Mouse (Mus musculus): ENCODE measurements around the gene Ccnl2. TPM values are rescaled to one million over a fixed set of nuclear protein-coding genes. Genes with fewer than 3 reads are reported as not detected.

Gene Ccnl2
- polyA plus RNA-seq, 1 experiment from 2014 or later: 161 TPM

DNA sequence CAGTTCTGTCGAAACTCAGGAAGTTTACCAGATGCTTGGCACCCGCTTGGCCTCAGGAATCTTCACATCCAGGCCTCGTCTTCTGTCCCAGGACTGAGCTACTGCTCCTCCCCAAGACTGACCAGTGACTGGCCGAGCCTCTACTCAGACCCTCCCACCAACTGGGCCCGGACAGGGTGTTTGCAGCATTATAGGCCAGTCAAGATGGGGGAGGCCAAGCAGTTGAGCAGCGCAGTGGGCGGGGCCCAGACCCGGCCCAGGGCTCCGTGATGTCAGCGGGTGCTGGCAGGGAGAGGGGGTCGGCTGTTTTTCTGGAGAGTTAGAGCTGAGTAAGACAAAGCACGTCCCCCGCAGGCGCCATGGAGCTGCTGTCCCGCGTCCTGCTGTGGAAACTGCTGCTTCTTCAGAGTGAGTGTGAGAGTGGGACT lies 27.2 kb downstream of the Ccnl2 start, which contains the start of gene Mxra8:
Mxra8 (plus strand) TSS at position 198 of the 428 bp plus-strand sequence.
- H3K9me3 ChIP-seq (ENCODE audit: control insufficient read depth, low read length): no peaks in the 10 kb centered on the region
- H3K4me2 ChIP-seq (ENCODE audit: low read length): peak within 1 kb of the TSS; percentile 95
- ATAC-seq (replicated peaks; ENCODE audit: low FRiP score, low TSS enrichment, low read depth) (peak; percentile 76), DNase-seq (ENCODE audit: low spot score) (peak; percentile 75)
- peak within 1 kb of the TSS; percentile 87 for H3K27ac ChIP-seq (ENCODE audit: low read depth)
- peaks cover 37% of the 10 kb centered on the region for H3K4me1 ChIP-seq (replicated peaks; ENCODE audit: control insufficient read depth, insufficient read depth, low read length)
- WGBS: 3% methylated on average over 16 of the region's 16 CpGs
- peaks cover 17% of the 10 kb centered on the region for H3K36me3 ChIP-seq (ENCODE audit: control insufficient read depth, insufficient read depth, low read length)
- H3K27me3 ChIP-seq (replicated peaks; ENCODE audit: control insufficient read depth, insufficient read depth, low read length): no peaks in the 10 kb centered on the region
- peak within 1 kb of the TSS; percentile 51 for H3K9ac ChIP-seq (ENCODE audit: low read length)
- peak within 1 kb of the TSS; percentile 43 for H3K4me3 ChIP-seq (ENCODE audit: low read depth, low read length)

DNA sequence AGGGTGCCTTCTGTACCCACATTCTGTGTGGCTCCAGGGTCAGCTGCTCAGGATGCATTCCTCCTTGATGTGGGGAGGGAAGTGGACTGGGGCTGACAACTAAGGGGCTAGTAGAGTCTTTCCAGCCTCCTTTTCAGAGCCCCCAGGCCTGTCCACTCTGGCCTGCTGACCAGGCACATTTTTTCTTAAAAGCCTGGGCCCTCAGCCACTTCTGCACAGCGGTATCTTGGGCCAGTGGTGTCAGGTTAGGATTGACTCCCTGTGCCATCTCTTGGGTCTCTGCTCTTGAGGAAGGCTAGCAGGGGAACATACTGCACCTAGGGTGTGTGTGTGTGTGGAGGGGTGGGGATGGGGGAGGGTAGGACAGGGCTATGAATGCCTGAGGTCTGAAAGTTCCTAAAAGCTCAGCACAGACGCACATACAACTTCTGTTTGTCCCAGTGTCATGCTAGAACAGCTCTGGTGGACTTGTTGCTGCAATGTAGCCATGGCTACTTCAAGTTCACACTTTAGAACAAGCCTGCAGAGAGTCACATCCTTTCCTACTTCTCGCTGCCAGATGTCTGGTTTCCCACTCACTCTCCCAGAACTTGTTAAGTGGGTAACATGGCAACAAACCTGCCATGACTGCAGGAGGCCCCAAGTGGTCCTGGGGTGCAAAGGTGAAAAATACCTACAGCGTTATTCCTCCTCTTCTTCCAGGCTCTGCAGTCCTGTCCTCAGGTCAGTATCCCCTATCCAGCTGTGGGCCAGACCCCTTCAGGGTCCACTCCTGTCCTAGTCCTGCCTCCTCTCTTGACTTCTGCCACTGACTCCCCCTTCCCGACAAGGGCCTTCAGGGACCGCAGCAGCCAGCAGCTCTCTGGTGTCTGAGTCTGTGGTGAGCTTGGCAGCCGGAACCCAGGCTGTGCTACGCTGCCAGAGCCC lies 28.1 kb downstream of the Ccnl2 start:
- H3K9me3 ChIP-seq (ENCODE audit: control insufficient read depth, low read length): no peaks in the 10 kb centered on the region
- no peaks in the 10 kb centered on the region for H3K27me3 ChIP-seq (replicated peaks; ENCODE audit: control insufficient read depth, insufficient read depth, low read length)
- H3K36me3 ChIP-seq (ENCODE audit: control insufficient read depth, insufficient read depth, low read length): peaks cover 17% of the 10 kb centered on the region
- H3K27ac ChIP-seq (ENCODE audit: low read depth): peak overlapping the region; percentile 87
- H3K4me2 ChIP-seq (ENCODE audit: low read length): peak overlapping the region; percentile 95
- no peak for DNase-seq (ENCODE audit: low spot score)
- 11% methylated on average over 8 of the region's 8 CpGs for WGBS
- peaks cover 37% of the 10 kb centered on the region for H3K4me1 ChIP-seq (replicated peaks; ENCODE audit: control insufficient read depth, insufficient read depth, low read length)
- peak overlapping the region; percentile 51 for H3K9ac ChIP-seq (ENCODE audit: low read length)
- ATAC-seq (replicated peaks; ENCODE audit: low FRiP score, low TSS enrichment, low read depth): peak; percentile 10; the same call in 1 of the 2 replicates
- peak overlapping the region; percentile 43 for H3K4me3 ChIP-seq (ENCODE audit: low read depth, low read length)

DNA sequence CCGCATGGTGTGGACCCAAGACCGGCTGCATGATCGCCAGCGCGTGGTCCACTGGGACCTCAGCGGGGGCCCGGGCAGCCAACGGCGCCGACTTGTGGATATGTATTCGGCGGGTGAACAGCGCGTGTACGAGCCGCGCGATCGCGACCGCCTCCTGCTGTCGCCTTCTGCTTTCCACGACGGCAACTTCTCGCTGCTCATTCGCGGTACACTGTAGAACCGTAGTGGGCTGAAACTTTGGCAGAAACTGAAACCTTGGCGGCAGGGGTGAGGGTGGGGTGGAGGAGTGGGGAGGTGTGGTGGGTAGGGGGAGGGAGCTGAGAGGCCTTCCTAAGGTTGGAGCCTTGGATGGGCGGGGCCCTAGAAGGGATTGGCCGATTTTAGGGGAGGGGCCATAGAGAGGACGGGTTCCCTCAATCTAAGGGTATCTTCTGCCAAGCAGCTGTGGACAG lies 28.7 kb downstream of the Ccnl2 start:
- H3K9me3 ChIP-seq (ENCODE audit: control insufficient read depth, low read length): no peaks in the 10 kb centered on the region
- ATAC-seq (replicated peaks; ENCODE audit: low FRiP score, low TSS enrichment, low read depth) (peak; percentile 69), DNase-seq (ENCODE audit: low spot score) (peak; percentile 75)
- peak overlapping the region; percentile 51 for H3K9ac ChIP-seq (ENCODE audit: low read length)
- peak overlapping the region; percentile 87; the same call in 1 of the 2 replicates for H3K27ac ChIP-seq (ENCODE audit: low read depth)
- peaks cover 37% of the 10 kb centered on the region for H3K4me1 ChIP-seq (replicated peaks; ENCODE audit: control insufficient read depth, insufficient read depth, low read length)
- peak overlapping the region; percentile 43 for H3K4me3 ChIP-seq (ENCODE audit: low read depth, low read length)
- H3K4me2 ChIP-seq (ENCODE audit: low read length): peak overlapping the region; percentile 95
- under 1% methylated on average over 32 of the region's 32 CpGs for WGBS
- no peaks in the 10 kb centered on the region for H3K27me3 ChIP-seq (replicated peaks; ENCODE audit: control insufficient read depth, insufficient read depth, low read length)
- H3K36me3 ChIP-seq (ENCODE audit: control insufficient read depth, insufficient read depth, low read length): peaks cover 17% of the 10 kb centered on the region

DNA sequence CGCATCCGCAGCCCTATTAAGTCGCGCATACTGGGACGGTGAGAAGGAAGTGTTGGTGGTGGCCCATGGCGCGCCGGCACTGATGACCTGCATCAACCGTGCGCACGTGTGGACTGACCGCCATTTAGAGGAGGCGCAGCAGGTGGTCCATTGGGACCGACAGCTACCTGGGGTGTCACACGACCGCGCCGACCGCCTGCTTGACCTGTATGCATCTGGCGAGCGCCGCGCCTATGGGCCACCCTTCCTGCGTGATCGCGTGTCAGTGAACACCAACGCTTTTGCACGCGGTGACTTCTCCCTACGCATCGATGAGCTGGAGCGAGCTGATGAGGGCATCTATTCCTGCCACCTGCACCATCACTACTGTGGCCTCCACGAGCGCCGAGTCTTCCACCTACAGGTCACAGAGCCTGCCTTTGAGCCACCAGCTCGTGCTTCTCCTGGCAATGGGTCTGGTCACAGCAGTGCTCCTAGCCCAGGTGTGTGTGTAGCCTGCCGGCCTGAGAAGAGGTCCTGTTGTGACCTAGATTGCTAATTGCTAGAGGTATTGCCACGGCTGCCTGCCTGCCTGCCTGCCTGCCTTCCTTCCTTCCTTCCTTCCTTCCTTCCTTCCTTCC lies 29.5 kb downstream of the Ccnl2 start:
- 41% methylated on average over 38 of the region's 38 CpGs for WGBS
- ATAC-seq (replicated peaks; ENCODE audit: low FRiP score, low TSS enrichment, low read depth) (0 out of 2 replicates have a peak, but pooled peaks have one; percentile 4), DNase-seq (ENCODE audit: low spot score) (no peak)
- Histone ChIP-seq H3K36me3 (ENCODE audit: control insufficient read depth, insufficient read depth, low read length) (peaks cover 17% of the 10 kb centered on the region), H3K4me1 (replicated peaks; ENCODE audit: control insufficient read depth, insufficient read depth, low read length) (peaks cover 41% of the 10 kb centered on the region), H3K9ac (ENCODE audit: low read length) (no peak overlapping the region), H3K27me3 (replicated peaks; ENCODE audit: control insufficient read depth, insufficient read depth, low read length) (no peaks in the 10 kb centered on the region), H3K4me3 (ENCODE audit: low read depth, low read length) (peak overlapping the region; percentile 43; the same call in 1 of the 2 replicates), H3K27ac (ENCODE audit: low read depth) (no peak overlapping the region), H3K4me2 (ENCODE audit: low read length) (peak overlapping the region; percentile 95), H3K9me3 (ENCODE audit: control insufficient read depth, low read length) (no peaks in the 10 kb centered on the region)

DNA sequence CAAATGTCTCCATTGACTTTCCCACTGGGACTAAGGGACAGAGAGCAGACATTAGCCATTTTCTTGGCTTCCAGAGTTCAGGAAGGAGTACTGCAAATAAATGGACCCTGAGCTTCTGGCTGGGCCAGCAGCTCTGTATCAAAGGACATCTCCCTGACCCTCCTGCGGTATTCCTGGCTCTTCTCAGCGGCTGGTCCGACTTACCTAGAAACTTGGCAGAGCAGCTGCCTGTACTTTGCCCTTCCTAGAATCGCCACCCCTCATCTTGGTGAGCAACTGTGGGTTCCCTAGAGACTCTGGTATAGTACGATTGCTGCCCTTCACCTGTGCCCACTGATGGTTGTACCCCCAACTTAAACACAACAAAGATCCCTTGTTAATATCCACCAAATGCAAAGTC lies 30.9 kb downstream of the Ccnl2 start:
- no peak for DNase-seq (ENCODE audit: low spot score)
- no peaks in the 10 kb centered on the region for H3K27me3 ChIP-seq (replicated peaks; ENCODE audit: control insufficient read depth, insufficient read depth, low read length)
- H3K4me2 ChIP-seq (ENCODE audit: low read length): no peak overlapping the region
- no peaks in the 10 kb centered on the region for H3K9me3 ChIP-seq (ENCODE audit: control insufficient read depth, low read length)
- peaks cover 36% of the 10 kb centered on the region for H3K4me1 ChIP-seq (replicated peaks; ENCODE audit: control insufficient read depth, insufficient read depth, low read length)
- H3K36me3 ChIP-seq (ENCODE audit: control insufficient read depth, insufficient read depth, low read length): peaks cover 17% of the 10 kb centered on the region
- H3K4me3 ChIP-seq (ENCODE audit: low read depth, low read length): no peak overlapping the region
- 93% methylated on average over 5 of the region's 5 CpGs for WGBS
- ATAC-seq (replicated peaks; ENCODE audit: low FRiP score, low TSS enrichment, low read depth): no peak
- no peak overlapping the region for H3K9ac ChIP-seq (ENCODE audit: low read length)
- no peak overlapping the region for H3K27ac ChIP-seq (ENCODE audit: low read depth)

DNA sequence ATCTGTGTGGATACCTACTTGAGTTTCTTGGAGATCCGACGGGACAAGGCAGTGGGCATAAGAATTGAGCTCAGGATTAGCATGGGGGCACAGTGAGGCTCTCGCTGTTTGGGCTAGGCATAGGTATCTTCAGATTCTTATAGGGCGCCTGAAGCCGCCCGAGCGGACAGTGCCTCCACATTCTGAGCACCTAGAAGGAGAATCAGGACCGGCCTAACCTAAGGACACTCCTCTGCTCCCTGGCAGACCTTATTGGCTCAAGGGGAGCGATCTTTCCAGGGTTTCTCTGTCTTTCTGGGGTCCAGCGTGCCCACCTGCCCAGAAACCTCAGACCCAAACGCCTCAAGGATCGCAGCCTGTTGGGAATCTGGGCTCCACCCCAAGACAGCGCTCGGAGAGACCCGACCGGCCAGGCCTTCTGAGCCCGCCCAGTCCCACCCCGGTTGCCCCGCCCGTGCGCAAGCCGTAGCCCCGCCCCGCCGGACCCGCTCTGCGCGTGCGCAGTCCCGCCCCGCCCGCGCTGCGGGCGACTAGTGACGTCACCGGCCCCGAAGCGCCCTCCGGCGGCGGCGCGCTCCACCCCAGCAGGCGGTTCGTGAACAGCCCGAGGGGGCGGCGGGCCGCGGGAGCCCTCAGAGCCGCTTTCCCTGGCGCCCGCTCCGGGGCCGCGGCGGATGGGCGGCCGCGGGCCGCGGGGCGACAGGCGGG lies 34.7 kb downstream of the Ccnl2 start, which contains the start of gene Dvl1:
Dvl1 (plus strand) TSS at position 532 of the 708 bp plus-strand sequence.
- peaks cover 23% of the 10 kb centered on the region for H3K4me1 ChIP-seq (replicated peaks; ENCODE audit: control insufficient read depth, insufficient read depth, low read length)
- H3K27me3 ChIP-seq (replicated peaks; ENCODE audit: control insufficient read depth, insufficient read depth, low read length): no peaks in the 10 kb centered on the region
- 3% methylated on average over 62 of the region's 65 CpGs for WGBS
- peak; percentile 91 for ATAC-seq (replicated peaks; ENCODE audit: low FRiP score, low TSS enrichment, low read depth)
- H3K4me3 ChIP-seq (ENCODE audit: low read depth, low read length): peak within 1 kb of the TSS; percentile 79
- H3K9me3 ChIP-seq (ENCODE audit: control insufficient read depth, low read length): no peaks in the 10 kb centered on the region
- H3K9ac ChIP-seq (ENCODE audit: low read length): peak within 1 kb of the TSS; percentile 85
- H3K27ac ChIP-seq (ENCODE audit: low read depth): peak within 1 kb of the TSS; percentile 43
- peaks cover 17% of the 10 kb centered on the region for H3K36me3 ChIP-seq (ENCODE audit: control insufficient read depth, insufficient read depth, low read length)
- DNase-seq (ENCODE audit: low spot score): peak; percentile 98
- peak within 1 kb of the TSS; percentile 95 for H3K4me2 ChIP-seq (ENCODE audit: low read length)

DNA sequence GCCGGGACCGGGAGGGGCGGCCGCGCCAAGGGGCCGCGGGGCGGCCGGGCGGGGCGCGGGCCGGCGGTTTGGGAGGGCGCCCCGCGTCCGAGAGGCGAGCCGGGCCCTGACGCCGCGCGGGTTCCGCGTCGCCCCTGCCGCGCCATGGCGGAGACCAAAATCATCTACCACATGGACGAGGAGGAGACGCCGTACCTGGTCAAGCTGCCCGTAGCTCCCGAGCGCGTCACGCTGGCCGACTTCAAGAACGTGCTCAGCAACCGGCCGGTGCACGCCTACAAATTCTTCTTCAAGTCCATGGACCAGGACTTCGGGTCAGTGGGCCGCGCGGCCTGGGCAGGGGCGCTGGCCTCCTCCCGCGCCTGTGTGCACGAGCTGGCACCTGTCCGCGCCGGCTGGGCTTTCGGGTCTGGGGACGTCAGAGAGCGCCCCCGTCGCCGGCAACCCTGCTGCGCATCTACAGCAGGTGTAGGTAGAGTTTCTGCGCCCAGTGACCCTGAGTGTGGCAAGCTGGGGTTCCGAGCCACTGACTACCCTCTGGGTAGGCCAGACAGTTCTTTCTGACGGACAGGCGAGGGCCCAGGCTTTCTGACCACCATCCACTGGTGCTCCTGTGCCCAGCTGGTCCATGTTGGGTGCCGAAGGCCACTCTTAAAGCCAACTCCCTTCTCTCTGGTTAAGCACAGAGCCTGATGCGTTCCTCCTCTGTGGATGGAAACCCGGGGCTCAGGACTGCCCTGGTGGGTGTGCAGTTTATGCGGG lies 35.5 kb downstream of the Ccnl2 start:
- peaks cover 23% of the 10 kb centered on the region for H3K4me1 ChIP-seq (replicated peaks; ENCODE audit: control insufficient read depth, insufficient read depth, low read length)
- H3K4me3 ChIP-seq (ENCODE audit: low read depth, low read length): peak overlapping the region; percentile 79
- H3K9me3 ChIP-seq (ENCODE audit: control insufficient read depth, low read length): no peaks in the 10 kb centered on the region
- H3K36me3 ChIP-seq (ENCODE audit: control insufficient read depth, insufficient read depth, low read length): peaks cover 12% of the 10 kb centered on the region
- peak; percentile 57 for ATAC-seq (replicated peaks; ENCODE audit: low FRiP score, low TSS enrichment, low read depth)
- 3% methylated on average over 66 of the region's 69 CpGs for WGBS
- peak overlapping the region; percentile 33 for H3K27ac ChIP-seq (ENCODE audit: low read depth)
- H3K27me3 ChIP-seq (replicated peaks; ENCODE audit: control insufficient read depth, insufficient read depth, low read length): no peaks in the 10 kb centered on the region
- H3K4me2 ChIP-seq (ENCODE audit: low read length): peak overlapping the region; percentile 95
- peak; percentile 81 for DNase-seq (ENCODE audit: low spot score)
- peak overlapping the region; percentile 85 for H3K9ac ChIP-seq (ENCODE audit: low read length)
